Mouse (Mus musculus): ENCODE results near the gene Kcnma1.

Kcnma1 gene

GRCm38 (mm10) chr14:23974685-23975084, 39.6 kb downstream of the Kcnma1 start:
- DNase-seq (ENCODE audit: extremely low read depth, low read depth, low spot score), result no peak

- DNase-seq (ENCODE audit: extremely low read depth, low read depth, low spot score), result no peak
Measured at GRCm38 (mm10) chr14:23966471-23966870, 47.8 kb downstream of the Kcnma1 start.

GRCm38 (mm10) chr14:23959061-23959460, 55.2 kb downstream of the Kcnma1 start:
- DNase-seq (ENCODE audit: extremely low read depth, low read depth, low spot score), result peak; percentile 13

DNA sequence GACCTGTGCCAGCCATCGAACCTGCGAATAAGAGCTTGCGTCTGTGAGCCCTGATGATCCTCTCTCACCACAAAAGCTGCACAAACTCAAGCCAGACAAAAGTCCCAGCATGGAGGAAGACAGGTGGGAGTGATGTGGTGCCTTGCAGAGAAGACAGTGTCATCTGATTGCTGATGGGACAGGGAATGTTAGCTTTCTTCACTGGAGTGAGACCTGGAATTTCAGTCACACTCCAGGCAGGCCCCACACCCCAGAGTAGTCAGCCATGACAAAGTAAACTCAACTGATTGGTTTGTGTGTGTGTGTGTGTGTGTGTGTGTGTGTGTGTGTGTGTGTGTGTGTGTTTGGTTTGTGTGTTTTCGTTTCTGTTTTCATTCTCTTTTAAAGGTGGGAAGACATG, 57.0 kb downstream of the Kcnma1 start:
- no peak for DNase-seq (ENCODE audit: extremely low read depth, low read depth, low spot score)

DNA sequence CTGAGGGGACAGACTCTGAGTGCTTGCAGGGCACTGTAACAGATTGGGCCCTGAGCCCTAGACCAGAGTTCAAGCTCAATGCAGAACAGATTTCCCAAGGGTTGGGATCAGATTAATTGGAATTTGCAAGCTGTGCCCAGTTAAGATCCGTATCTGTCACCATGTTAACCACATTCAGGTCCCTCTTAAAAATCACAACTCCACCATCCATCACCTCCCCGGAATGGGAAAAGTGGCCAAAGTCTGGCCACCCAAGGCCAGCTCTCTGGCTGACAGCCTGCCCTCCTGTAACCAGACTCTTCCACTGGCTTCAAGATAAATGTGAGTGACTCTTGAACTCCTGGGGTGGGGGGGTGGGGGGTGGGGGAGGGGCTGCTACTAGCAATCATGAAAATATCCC, 70.4 kb downstream of the Kcnma1 start:
- DNase-seq (ENCODE audit: extremely low read depth, low read depth, low spot score), result no peak

DNA sequence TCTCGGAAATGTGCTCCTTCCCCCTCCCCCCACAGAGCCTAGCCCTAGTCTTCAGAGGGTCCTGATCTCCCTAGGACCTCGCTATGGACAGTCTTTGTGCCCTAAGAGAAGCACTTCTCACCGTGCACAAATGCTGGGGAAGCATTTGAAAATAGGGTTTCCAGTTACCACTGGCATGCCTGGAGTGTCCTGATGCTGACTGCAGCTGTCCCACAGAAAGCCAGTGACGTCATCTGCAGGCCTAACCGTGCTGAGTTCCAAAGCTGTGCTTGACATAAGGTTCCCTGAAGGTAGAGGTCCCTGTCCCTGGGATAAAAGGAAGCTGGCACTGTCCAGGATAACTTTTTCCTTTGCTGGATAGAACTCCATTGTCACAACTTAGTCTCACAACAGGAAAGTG, 71.1 kb downstream of the Kcnma1 start:
- no peak for DNase-seq (ENCODE audit: extremely low read depth, low read depth, low spot score)

GRCm38 (mm10) chr14:23942103-23942502, 72.2 kb downstream of the Kcnma1 start:
- no peak for DNase-seq (ENCODE audit: extremely low read depth, low read depth, low spot score)

DNA sequence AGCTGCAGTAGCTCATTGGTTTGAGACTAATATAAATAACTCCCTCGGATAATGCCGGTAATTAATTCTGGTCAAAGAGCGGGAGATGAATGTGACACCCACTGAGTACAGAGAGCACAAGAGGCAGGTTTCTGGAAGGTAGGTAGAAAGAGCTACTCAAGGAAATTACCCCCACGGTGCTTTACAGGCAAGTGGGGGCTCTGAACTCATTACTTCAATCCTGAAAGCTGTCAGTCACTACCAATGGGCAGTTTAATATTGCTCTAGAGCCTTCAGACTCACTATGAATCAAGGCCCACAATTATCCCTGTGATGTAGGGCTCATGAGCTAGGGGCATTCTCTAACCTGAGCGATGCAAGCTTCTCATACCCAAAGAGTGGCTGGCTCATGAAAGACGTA, 79.3 kb downstream of the Kcnma1 start:
- DNase-seq (ENCODE audit: extremely low read depth, low read depth, low spot score), result no peak

DNA sequence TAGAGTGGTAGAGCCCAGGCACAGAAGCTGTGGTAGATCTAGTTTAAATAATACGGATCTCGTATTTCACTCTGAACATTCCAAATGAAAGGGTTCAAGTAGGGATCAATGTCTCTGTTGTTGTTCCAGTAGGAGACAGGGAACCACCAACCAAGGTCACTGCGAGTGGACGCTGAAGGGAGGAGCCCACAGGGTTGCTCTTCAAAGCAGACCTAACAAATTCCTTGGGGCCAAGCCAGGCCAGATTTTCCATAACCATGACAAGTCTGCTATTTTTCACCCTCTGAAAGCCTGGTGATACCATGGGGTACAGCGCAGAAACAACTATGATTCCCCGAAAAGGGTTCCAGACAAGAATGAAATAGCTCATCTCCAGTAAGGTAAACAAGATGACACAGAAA, 82.6 kb downstream of the Kcnma1 start:
- no peak for DNase-seq (ENCODE audit: extremely low read depth, low read depth, low spot score)

- no peak for DNase-seq (ENCODE audit: extremely low read depth, low read depth, low spot score)
Measured at GRCm38 (mm10) chr14:23929168-23929567, 85.1 kb downstream of the Kcnma1 start.

GRCm38 (mm10) chr14:23923356-23923755, 90.9 kb downstream of the Kcnma1 start:
- DNase-seq (ENCODE audit: extremely low read depth, low read depth, low spot score), result no peak

DNA sequence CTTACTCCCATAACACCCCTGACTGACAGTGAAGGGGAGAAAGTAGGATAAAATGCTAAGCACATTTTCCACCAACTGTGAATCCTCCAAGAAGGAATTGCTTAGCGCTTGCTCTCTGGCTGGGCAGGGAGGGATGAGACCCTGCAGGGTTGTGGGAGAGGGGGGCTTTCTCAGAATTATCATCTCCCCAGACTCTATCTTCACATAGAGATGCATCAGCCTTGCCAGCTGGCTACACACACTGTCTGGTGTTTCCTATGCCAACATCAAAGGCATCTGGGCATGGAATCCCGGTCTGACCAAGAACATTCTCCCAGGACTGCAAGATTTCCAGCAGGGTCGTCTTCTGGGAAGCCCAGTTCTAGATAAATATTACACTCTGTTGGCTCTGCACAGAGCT, 91.5 kb downstream of the Kcnma1 start:
- DNase-seq (ENCODE audit: extremely low read depth, low read depth, low spot score), result no peak

DNA sequence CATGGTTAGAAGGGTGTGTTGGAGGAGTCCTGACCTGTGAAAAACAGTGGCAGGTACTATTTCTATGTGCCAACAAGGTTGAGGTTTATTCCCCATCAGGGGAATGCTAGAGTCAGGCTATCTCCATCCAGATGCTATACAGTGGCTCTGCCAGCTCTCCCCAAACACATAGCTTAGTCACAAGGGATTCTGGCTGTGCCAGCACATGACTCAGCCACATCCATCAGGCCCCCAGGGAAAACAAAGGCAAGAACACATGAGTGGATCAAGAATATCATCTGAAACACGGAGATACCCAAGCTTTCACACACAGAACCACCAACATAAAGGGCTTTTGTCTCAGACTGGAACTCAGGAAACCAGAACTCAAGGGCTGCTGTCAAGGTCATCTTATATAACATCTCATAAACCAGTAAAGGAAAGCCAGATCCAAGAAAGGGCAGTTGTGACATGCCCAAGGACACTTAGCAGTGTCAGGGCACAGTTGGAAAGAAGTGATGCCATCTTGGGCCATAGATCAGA, 103.1 kb downstream of the Kcnma1 start:
- DNase-seq (ENCODE audit: extremely low read depth, low read depth, low spot score), result peak; percentile 0

DNA sequence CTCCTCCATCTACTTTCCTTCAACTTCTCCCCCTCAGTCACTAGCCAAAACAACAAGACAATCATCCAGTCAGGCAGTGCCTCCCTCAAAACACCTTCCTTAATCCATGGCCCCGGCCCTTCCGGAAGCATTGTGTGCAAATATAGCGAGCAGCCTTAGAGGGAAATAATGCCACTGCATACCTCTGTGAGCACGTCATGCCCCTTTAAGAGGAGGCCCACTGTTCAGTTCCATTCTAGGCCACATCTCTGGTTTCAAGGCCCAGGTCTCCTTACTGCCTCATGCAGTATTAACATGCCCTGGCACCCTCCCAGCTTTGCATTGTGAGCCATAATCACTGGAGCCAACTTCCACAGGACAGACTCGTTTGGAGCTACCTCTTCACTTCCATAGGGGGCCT, 105.7 kb downstream of the Kcnma1 start:
- no peak for DNase-seq (ENCODE audit: extremely low read depth, low read depth, low spot score)

DNA sequence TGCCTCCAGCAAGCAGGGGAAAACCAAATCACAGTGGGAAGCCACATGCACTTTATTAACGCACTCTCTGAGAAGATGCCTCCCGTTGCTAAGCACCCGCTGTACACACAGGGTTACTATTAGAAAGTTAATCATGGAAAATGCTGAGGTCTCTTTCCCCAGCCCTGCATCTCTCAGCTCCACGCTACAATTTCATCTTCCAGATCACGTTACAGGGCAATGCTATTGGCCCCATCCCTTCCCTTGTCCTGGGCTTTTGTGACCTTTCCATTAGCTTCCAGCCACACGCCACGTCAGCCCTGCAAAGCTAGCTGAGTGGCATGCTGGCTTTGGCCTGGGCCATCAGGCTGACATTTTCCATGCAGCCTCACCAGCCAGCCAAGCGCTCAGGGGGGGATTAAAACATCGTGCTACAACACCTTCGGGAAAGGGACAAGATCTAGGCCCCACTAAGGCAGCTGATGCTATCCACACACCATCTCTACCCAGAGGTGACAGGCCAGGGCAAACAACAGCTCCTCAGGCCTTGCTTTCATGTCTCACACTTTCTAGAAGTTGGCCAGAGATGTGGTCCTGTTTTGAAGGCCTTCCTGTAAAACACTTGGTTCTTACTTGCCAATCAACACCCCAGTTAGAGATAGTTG, 111.5 kb downstream of the Kcnma1 start:
- DNase-seq (ENCODE audit: extremely low read depth, low read depth, low spot score), result no peak

DNA sequence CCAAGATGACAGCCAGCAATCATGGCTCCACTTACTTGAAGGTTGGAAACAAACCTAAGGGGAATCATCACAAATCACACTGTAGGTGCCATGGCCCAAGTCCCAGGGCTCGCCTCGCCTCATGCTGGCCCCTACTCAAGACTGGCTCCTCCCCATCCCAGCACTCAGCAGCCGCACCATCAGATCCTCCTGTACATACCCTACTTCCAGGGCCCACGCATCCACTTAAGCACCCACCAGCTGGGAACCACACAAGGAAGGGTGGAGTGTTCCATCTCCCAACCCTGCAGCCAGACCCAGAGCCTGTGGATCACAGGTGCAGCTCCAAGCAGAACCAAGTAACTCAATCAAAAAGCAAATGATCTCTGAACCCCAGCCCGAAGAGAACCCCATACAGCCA, 114.8 kb downstream of the Kcnma1 start:
- DNase-seq (ENCODE audit: extremely low read depth, low read depth, low spot score), result no peak

DNA sequence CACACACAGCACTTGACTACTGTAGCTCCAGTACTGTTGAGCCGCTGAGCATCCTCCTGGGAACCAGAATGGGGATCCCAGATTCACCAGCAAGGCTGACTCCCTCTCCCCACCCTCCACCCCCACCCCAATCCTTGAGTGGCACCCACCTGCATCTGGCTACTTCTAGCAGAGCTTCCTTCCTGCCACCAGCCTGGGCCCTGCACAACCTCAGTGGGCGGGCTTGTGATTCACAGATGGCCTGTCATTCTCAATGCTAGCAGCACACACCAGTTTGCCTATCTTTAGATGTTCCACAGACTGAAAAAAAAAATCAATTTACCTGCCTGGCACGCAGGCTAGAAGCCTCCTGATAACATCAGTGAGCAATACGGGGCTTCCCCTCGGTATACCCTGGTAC, 116.5 kb downstream of the Kcnma1 start:
- DNase-seq (ENCODE audit: extremely low read depth, low read depth, low spot score), result no peak

- no peak for DNase-seq (ENCODE audit: extremely low read depth, low read depth, low spot score)
Measured at GRCm38 (mm10) chr14:23896036-23896435, 118.3 kb downstream of the Kcnma1 start.

DNA sequence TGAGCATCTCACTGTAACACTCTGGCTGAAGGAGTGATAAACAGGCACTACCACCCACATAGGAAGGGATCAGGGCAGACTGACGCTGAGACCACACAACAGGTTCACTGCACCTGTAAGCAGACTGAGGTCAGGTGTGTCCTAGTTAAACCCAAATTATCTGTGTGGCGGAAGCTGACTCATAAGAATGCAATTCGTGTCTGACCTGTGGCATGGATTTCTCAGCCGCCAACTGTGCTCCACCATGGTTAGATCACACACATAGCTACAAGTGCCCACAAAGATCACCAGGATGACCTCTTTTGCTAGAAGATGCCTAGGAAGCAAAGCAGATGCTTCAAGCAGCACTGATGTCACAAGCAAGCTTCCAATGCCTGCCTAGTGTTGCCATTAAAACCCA, 128.2 kb downstream of the Kcnma1 start:
- DNase-seq (ENCODE audit: extremely low read depth, low read depth, low spot score), result no peak

- no peak for DNase-seq (ENCODE audit: extremely low read depth, low read depth, low spot score)
Measured at GRCm38 (mm10) chr14:23885539-23885938, 128.8 kb downstream of the Kcnma1 start.

DNA sequence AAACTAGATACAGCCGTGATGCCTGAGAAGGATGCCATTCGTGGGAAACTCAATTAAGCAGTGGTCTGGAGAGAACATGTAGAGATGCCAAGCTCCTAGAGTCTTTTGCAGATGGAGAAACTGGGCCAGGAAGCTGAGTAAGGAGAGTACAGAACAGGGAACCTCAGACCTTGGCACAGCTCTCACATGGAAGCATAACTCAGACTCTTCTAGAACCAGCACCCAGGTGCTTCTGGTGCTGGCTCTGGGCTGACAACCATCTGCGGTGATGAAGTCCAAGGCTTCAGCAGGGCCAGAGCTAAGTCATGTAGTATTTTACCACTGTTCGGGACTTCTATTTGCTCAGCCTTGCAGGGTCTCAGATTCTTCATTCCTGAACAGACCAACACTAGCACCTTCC, 129.2 kb downstream of the Kcnma1 start:
- DNase-seq (ENCODE audit: extremely low read depth, low read depth, low spot score), result no peak

GRCm38 (mm10) chr14:23882001-23882400, 132.3 kb downstream of the Kcnma1 start:
- DNase-seq (ENCODE audit: extremely low read depth, low read depth, low spot score), result peak; percentile 31

DNA sequence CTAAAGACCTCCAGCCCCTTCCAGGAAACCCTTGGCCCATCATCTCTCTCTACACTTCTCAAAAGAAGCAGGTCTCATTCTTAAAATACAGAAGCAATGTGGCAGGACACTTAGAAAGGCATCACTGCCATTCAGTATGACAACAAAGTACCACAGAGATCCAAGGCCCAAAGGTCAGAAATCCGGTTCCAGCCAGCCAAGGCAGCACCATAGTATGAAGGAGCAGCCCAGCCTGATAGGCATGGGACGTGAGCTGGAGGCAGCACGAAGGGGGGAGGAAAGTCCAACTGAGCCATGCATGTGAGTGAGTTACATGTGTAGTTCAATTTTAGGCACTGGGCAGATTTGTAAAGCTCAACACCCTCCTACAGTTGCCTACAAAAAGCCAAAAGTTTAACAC, 135.0 kb downstream of the Kcnma1 start:
- DNase-seq (ENCODE audit: extremely low read depth, low read depth, low spot score), result no peak
